Mouse (Mus musculus) embryonic fibroblast, embryonic 13.5 days (primary cell): Measurements from ENCODE around the gene Hsd17b2.

Experiments
- CTCF ChIP-seq: IDR thresholded peaks from 2 replicates; pipeline ENCODE4 v1.5.1; 2011; ENCODE audit warnings: mild to moderate bottlenecking, control low read depth, low read length, moderate library complexity, borderline replicate concordance; ENCODE audit not compliant: insufficient read depth
- POLR2A ChIP-seq: IDR thresholded peaks from 2 replicates; pipeline ENCODE4 v1.6.1; 2011; ENCODE audit warnings: low read depth, mild to moderate bottlenecking, control low read depth, low read length, moderate library complexity

- TF ChIP-seq POLR2A, result no peak
- TF ChIP-seq CTCF, result no peak
Measured at GRCm38 (mm10) chr8:117652318-117652717, 49.4 kb upstream of the Hsd17b2 start.
